12 mouse cellular contexts compared by ENCODE assay signal in genomic region chr8:54425039-54425438, GRCm38 (mm10).
"Had no signal": no experiment of that assay in that cellular context is flagged by ENCODE, and none has a peak within 500 bp of the region (broad histone marks: within the 10 kb centered on the region; RNA-seq: fewer than 3 reads in every experiment).

No protein-coding gene starts in this region.

- H3K4me3 ChIP-seq: left cerebral cortex, adult 2 months; limb, embryonic 10.5 days; liver, embryonic 12.5 days; lung, embryonic 15.5 days; midbrain, embryonic 10.5 days; myocyte; neural tube, embryonic 15.5 days had no signal

- DNase-seq: kidney, postnatal 25 days; lung, postnatal 14 days; midbrain, embryonic 14.5 days had no signal

- H3K4me1 ChIP-seq: limb, embryonic 10.5 days; liver, embryonic 12.5 days; lung, embryonic 15.5 days; midbrain, embryonic 10.5 days; neural tube, embryonic 15.5 days had no signal

- H3K9ac ChIP-seq: liver, embryonic 12.5 days; lung, embryonic 15.5 days; neural tube, embryonic 15.5 days had no signal

- H3K4me2 ChIP-seq: liver, embryonic 12.5 days; lung, embryonic 15.5 days; neural tube, embryonic 15.5 days had no signal

- H3K27me3 ChIP-seq: liver, embryonic 12.5 days; lung, embryonic 15.5 days; neural tube, embryonic 15.5 days had no signal

- ATAC-seq: liver, embryonic 12.5 days had no signal

- H3K9me3 ChIP-seq: limb, embryonic 10.5 days; liver, embryonic 12.5 days; lung, embryonic 15.5 days; midbrain, embryonic 10.5 days; neural tube, embryonic 15.5 days had no signal

- H3K36me3 ChIP-seq: limb, embryonic 10.5 days; liver, embryonic 12.5 days; lung, embryonic 15.5 days; midbrain, embryonic 10.5 days; neural tube, embryonic 15.5 days had no signal

- H3K27ac ChIP-seq: left cerebral cortex, adult 2 months; limb, embryonic 10.5 days; liver, embryonic 12.5 days; lung, embryonic 15.5 days; macrophage; midbrain, embryonic 10.5 days; neural tube, embryonic 15.5 days; stomach, postnatal 0 days had no signal
